Mouse (Mus musculus): ENCODE results near the gene Krtap19-3.
A peak's percentile ranks its signal among the peaks of the same experiment; 100 is the strongest.

Gene Krtap19-3

GRCm38 (mm10) chr16:88877938-88878337 is at the start of gene Krtap19-3:
TSS of gene Krtap19-3 (minus strand) at chr16:88878038.
- DNase-seq = no peak

GRCm38 (mm10) chr16:88896357-88896756 is 18.5 kb upstream of the Krtap19-3 start, which contains the start of gene Krtap19-5:
TSS of gene Krtap19-5 (minus strand) at chr16:88896457.
- DNase-seq = no peak

GRCm38 (mm10) chr16:88886870-88887269 is 9.0 kb upstream of the Krtap19-3 start:
- DNase-seq = no peak

GRCm38 (mm10) chr16:88884989-88885388 is 7.2 kb upstream of the Krtap19-3 start, which contains the start of gene Krtap19-4:
TSS of gene Krtap19-4 (minus strand) at chr16:88885089.
- DNase-seq = no peak

- no peak for DNase-seq
Observed at GRCm38 (mm10) chr16:88874169-88874568, 3.7 kb downstream of the Krtap19-3 start, which contains the start of gene Krtap19-2. TSS of gene Krtap19-2 (minus strand) at chr16:88874269.

GRCm38 (mm10) chr16:88869311-88869710 is 8.5 kb downstream of the Krtap19-3 start, which contains the start of gene Krtap19-1:
TSS of gene Krtap19-1 (minus strand) at chr16:88869411.
- no peak for DNase-seq

GRCm38 (mm10) chr16:88864887-88865407 is 12.9 kb downstream of the Krtap19-3 start:
- DNase-seq = no peak

GRCm38 (mm10) chr16:88851450-88851849 is 26.4 kb downstream of the Krtap19-3 start:
- peak; percentile 5 to 36 for DNase-seq

GRCm38 (mm10) chr16:88848558-88848957 is 29.3 kb downstream of the Krtap19-3 start:
- DNase-seq = no peak

GRCm38 (mm10) chr16:88847363-88847762 is 30.5 kb downstream of the Krtap19-3 start:
- DNase-seq = no peak

All from kidney, postnatal 4 days (tissue).